In genomic region chr11:98796515-98797216, GRCm38 (mm10) we compare ENCODE assay signal across 1 mouse cellular context.
TF ChIP-seq lines count a peak whose summit lies in the region.

No protein-coding gene starts in this region.

TF ChIP-seq in CH12.LX, 34 proteins besides CTCF, POLR2A, EP300 and RAD21 (continued from another document):
- TF ChIP-seq UBTF (IDR thresholded peaks at IDR 0.05; ENCODE audit: low read depth, low read length) (no peak), MAFK (IDR thresholded peaks at IDR 0.05; ENCODE audit: insufficient replicate concordance, low read length) (no peak), ETS1 (conservative IDR thresholded peaks at IDR 0.05; ENCODE audit: low read depth, low read length) (no peak), ELF1 (IDR thresholded peaks at IDR 0.05; ENCODE audit: low read depth, low read length) (peak; percentile 67), E2F4 (IDR thresholded peaks at IDR 0.05; ENCODE audit: insufficient replicate concordance, low read depth, low read length) (no peak), TBP (conservative IDR thresholded peaks at IDR 0.05; ENCODE audit: low read depth, low read length) (peak; percentile 62; the same call in 1 of the 2 replicates), JUN (IDR thresholded peaks at IDR 0.05; ENCODE audit: insufficient read depth, low read depth, low read length) (no peak), JUND (conservative IDR thresholded peaks at IDR 0.05; ENCODE audit: low read depth, low read length) (no peak), TCF12 (IDR thresholded peaks at IDR 0.05; ENCODE audit: low read depth, low read length) (peak; percentile 69), POLR2AphosphoS2 (IDR thresholded peaks at IDR 0.05; ENCODE audit: low read depth, low read length) (peak; percentile 74), MEF2A (IDR thresholded peaks at IDR 0.05; ENCODE audit: borderline replicate concordance, low read depth, low read length) (peak; percentile 40; the same call in 1 of the 2 replicates), KAT2A (IDR thresholded peaks at IDR 0.05; ENCODE audit: insufficient replicate concordance, low read length) (0 out of 2 replicates have a peak, but pooled peaks have one; percentile 52), NELFE (IDR thresholded peaks at IDR 0.05; ENCODE audit: low read depth, low read length) (peak; percentile 67; the same call in 1 of the 2 replicates), SIN3A (IDR thresholded peaks at IDR 0.05; ENCODE audit: low read length) (peak; percentile 76), MYC (IDR thresholded peaks at IDR 0.05; ENCODE audit: low read depth, low read length) (peak; percentile 30; the same call in 1 of the 2 replicates), SMC3 (IDR thresholded peaks at IDR 0.05; ENCODE audit: low read depth, low read length) (no peak), USF1 (IDR thresholded peaks at IDR 0.05; ENCODE audit: low read depth, low read length) (no peak), RCOR1 (conservative IDR thresholded peaks at IDR 0.05; ENCODE audit: low read depth, low read length) (no peak; the same call in 1 of the 2 replicates), BHLHE40 (IDR thresholded peaks at IDR 0.05; ENCODE audit: low read depth, low read length) (peak; percentile 5; the same call in 1 of the 2 replicates), HCFC1 (IDR thresholded peaks at IDR 0.05; ENCODE audit: low read depth, low read length) (peak; percentile 48), ZKSCAN1 (IDR thresholded peaks at IDR 0.05; ENCODE audit: borderline replicate concordance, low read depth, low read length) (no peak), ZMIZ1 (IDR thresholded peaks at IDR 0.05; ENCODE audit: low read depth, low read length) (peak; percentile 73; the same call in 1 of the 2 replicates), ZNF384 (IDR thresholded peaks at IDR 0.05; ENCODE audit: low read depth, low read length) (no peak), NRF1 (IDR thresholded peaks at IDR 0.05; ENCODE audit: low read depth, low read length) (peak; percentile 100), ZC3H11A (IDR thresholded peaks at IDR 0.05; ENCODE audit: low read depth, low read length) (no peak), MAX (IDR thresholded peaks at IDR 0.05; ENCODE audit: low read length) (peak; percentile 56; the same call in 1 of the 2 replicates), MXI1 (IDR thresholded peaks at IDR 0.05; ENCODE audit: low read depth, low read length) (peak; percentile 86), PAX5 (IDR thresholded peaks at IDR 0.05; ENCODE audit: low read length) (no peak), GABPA (IDR thresholded peaks at IDR 0.05; ENCODE audit: insufficient replicate concordance, low read depth, low read length) (no peak), USF2 (conservative IDR thresholded peaks at IDR 0.05; ENCODE audit: low read depth, low read length) (no peak), CHD1 (IDR thresholded peaks at IDR 0.05; ENCODE audit: low read depth, low read length) (peak; percentile 72; the same call in 1 of the 2 replicates), MAZ (IDR thresholded peaks at IDR 0.05; ENCODE audit: low read depth, low read length) (no peak; the same call in 1 of the 2 replicates)
